ENCODE assay signal across 22 mouse cellular contexts in genomic region chr16:42102186-42102585, GRCm38 (mm10).
"Had no signal": no experiment of that assay in that cellular context is flagged by ENCODE, and none has a peak within 500 bp of the region (broad histone marks: within the 10 kb centered on the region; RNA-seq: fewer than 3 reads in every experiment).

No protein-coding gene starts in this region.

- H3K4me1 ChIP-seq: limb, embryonic 12.5 days; limb, embryonic 15.5 days; midbrain, embryonic 10.5 days; neural tube, embryonic 12.5 days had no signal

- H3K36me3 ChIP-seq: limb, embryonic 12.5 days; limb, embryonic 15.5 days; midbrain, embryonic 10.5 days; neural tube, embryonic 12.5 days; neural tube, embryonic 15.5 days had no signal

- DNase-seq: kidney, postnatal 14 days; kidney, postnatal 4 days; left cerebral cortex, postnatal 4 days; liver, postnatal 0 days; midbrain, embryonic 14.5 days; right cerebral cortex, adult 18-20 months; right cerebral cortex, postnatal 14 days; right cerebral cortex, postnatal 4 days; thymus, adult 2 months; thymus, postnatal 14 days; thymus, postnatal 4 days had no signal

- H3K4me2 ChIP-seq: limb, embryonic 12.5 days; limb, embryonic 15.5 days; liver, embryonic 11.5 days; lung, embryonic 14.5 days; neural tube, embryonic 12.5 days; neural tube, embryonic 15.5 days had no signal

- H3K9ac ChIP-seq: limb, embryonic 12.5 days; limb, embryonic 15.5 days; liver, embryonic 14.5 days; liver, postnatal 0 days; lung, embryonic 14.5 days; neural tube, embryonic 12.5 days; neural tube, embryonic 15.5 days had no signal

- H3K27ac ChIP-seq: limb, embryonic 12.5 days; limb, embryonic 15.5 days; liver, embryonic 14.5 days; macrophage; midbrain, embryonic 10.5 days; neural tube, embryonic 12.5 days; neural tube, embryonic 15.5 days; stomach, postnatal 0 days had no signal

- H3K27me3 ChIP-seq: limb, embryonic 12.5 days; limb, embryonic 15.5 days; neural tube, embryonic 12.5 days; neural tube, embryonic 15.5 days had no signal

- H3K4me3 ChIP-seq: limb, embryonic 12.5 days; limb, embryonic 15.5 days; midbrain, embryonic 10.5 days; neural tube, embryonic 12.5 days; neural tube, embryonic 15.5 days had no signal

- H3K9me3 ChIP-seq: limb, embryonic 12.5 days; limb, embryonic 15.5 days; midbrain, embryonic 10.5 days; neural tube, embryonic 12.5 days; neural tube, embryonic 15.5 days had no signal

- ATAC-seq: liver, postnatal 0 days; lung, postnatal 0 days had no signal
